Comparison of ENCODE assay signal across 8 mouse cellular contexts in the genomic region with DNA sequence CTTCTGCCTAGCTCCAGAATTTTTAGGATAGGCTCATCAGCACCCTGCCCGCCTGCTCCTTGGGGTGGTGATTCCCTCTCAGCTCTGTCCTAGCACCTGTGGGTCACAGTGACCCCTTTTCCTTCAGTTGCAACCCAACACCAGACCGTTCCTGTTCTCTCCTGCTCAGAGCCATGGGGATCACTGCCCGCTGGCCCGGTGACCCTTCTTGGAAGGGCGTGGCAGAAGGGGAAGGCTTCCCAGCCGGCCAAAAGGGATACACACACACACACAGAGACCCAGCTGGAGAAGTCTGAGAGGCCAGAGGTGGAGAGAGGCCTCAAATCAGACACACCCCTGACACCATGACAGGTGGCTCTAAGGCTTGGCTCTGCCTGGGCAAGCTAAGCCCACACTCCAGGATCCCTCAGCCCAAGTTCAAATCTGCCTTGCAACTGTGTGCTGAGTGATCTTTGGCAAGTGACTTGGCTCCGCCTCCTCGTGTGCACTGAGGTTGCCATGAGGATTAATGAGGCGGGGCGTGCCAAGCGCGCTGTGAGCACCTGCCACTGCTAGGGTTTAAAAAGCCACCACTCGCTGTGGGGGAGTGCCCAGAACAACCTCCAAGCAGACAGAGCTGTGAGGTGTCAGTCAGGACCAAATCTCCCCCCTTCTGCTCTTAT. TPM values are rescaled to one million over a fixed set of nuclear protein-coding genes. Genes with fewer than 3 reads are reported as not detected.
DNase-seq lines count a peak whose midpoint lies in the region; ATAC-seq and TF ChIP-seq lines count a peak whose summit lies in the region.

No protein-coding gene starts in this region.

- no peak for TF ChIP-seq POLR2A in CH12.LX (IDR thresholded peaks at IDR 0.05; ENCODE audit: low read depth, low read length)

- no peaks in the 10 kb centered on the region for H3K9me3 ChIP-seq in heart, embryonic 12.5 days (replicated peaks)
- H3K9me3 ChIP-seq in CH12.LX (replicated peaks; ENCODE audit: low read length), result no peaks in the 10 kb centered on the region
- H3K9me3 ChIP-seq in forebrain, embryonic 15.5 days, result no peaks in the 10 kb centered on the region
- no peaks in the 10 kb centered on the region for H3K9me3 ChIP-seq in midbrain, embryonic 13.5 days

- intact Hi-C loops in heart, postnatal 36 days (cut with DNase I), result no loop called here

- H3K4me3 ChIP-seq in heart, embryonic 12.5 days, result no peak overlapping the region
- H3K4me3 ChIP-seq in CH12.LX (replicated peaks in 1 of 3; ENCODE audit: low read depth in 2 of 3, low read length in 2 of 3, poor library complexity in 1 of 3), result peak overlapping the region in 1 of 3 experiments; percentile 3
- no peak overlapping the region for H3K4me3 ChIP-seq in forebrain, embryonic 15.5 days
- no peak overlapping the region for H3K4me3 ChIP-seq in midbrain, embryonic 13.5 days (replicated peaks)

- no peak overlapping the region for H3K4me2 ChIP-seq in heart, embryonic 12.5 days
- no peak overlapping the region for H3K4me2 ChIP-seq in CH12.LX (ENCODE audit: insufficient read depth, low read depth, poor library complexity, severe bottlenecking)
- H3K4me2 ChIP-seq in forebrain, embryonic 15.5 days (replicated peaks), result 0 out of 2 replicates have a peak overlapping the region, but pooled peaks have one; percentile 2
- no peak overlapping the region for H3K4me2 ChIP-seq in midbrain, embryonic 13.5 days (replicated peaks)

- H3K36me3 ChIP-seq in heart, embryonic 12.5 days, result no peaks in the 10 kb centered on the region
- H3K36me3 ChIP-seq in CH12.LX (replicated peaks in 1 of 2; ENCODE audit: control insufficient read depth in 1 of 2, insufficient read depth in 1 of 2, low read length in 1 of 2), result peaks cover 0 to 9% of the 10 kb centered on the region in 2 experiments
- no peaks in the 10 kb centered on the region for H3K36me3 ChIP-seq in forebrain, embryonic 15.5 days
- no peaks in the 10 kb centered on the region for H3K36me3 ChIP-seq in midbrain, embryonic 13.5 days

- TF ChIP-seq CTCF in CH12.LX (conservative IDR thresholded peaks at IDR 0.05 in 1 of 2, IDR thresholded peaks at IDR 0.05 in 1 of 2; ENCODE audit: low read depth in 2 of 2, low read length in 2 of 2), result no peak

- dilution Hi-C loops in CH12.LX (cut with MboI; ENCODE audit: extremely low pct_ligation_motif_present, extremely low pct_unique_long_range_greater_than_20kb, low sequenced_read_pairs), result no loop called here

- 41% methylated on average over 13 of the region's 13 CpGs for WGBS in heart, embryonic 12.5 days
- 26% methylated on average over 13 of the region's 13 CpGs for WGBS in forebrain, embryonic 15.5 days
- whole genome bisulfite sequencing in midbrain, embryonic 13.5 days, result 22% methylated on average over 13 of the region's 13 CpGs

- peaks cover 63% of the 10 kb centered on the region for H3K79me2 ChIP-seq in CH12.LX (replicated peaks; ENCODE audit: control insufficient read depth, extremely low read depth, insufficient read depth, poor library complexity, severe bottlenecking)

- in situ Hi-C loops in CH12.LX (cut with MboI; ENCODE audit: low pct_ligation_motif_present, low pct_unique_long_range_greater_than_20kb, low sequenced_read_pairs), result loop anchor here (5.0 kb wide), 1 partner anchor 32 kb away; no protein-coding TSS in a partner anchor

- no peaks in the 10 kb centered on the region for H3K27me3 ChIP-seq in heart, embryonic 12.5 days (replicated peaks)
- H3K27me3 ChIP-seq in CH12.LX (replicated peaks), result no peaks in the 10 kb centered on the region
- H3K27me3 ChIP-seq in forebrain, embryonic 15.5 days, result no peaks in the 10 kb centered on the region
- H3K27me3 ChIP-seq in midbrain, embryonic 13.5 days, result no peaks in the 10 kb centered on the region

- no peak overlapping the region for H3K27ac ChIP-seq in heart, embryonic 12.5 days (ENCODE audit: poor library complexity, severe bottlenecking)
- no peak overlapping the region for H3K27ac ChIP-seq in CH12.LX (ENCODE audit: insufficient read depth, low read depth)
- peak overlapping the region; percentile 51 for H3K27ac ChIP-seq in forebrain, embryonic 15.5 days (replicated peaks)
- no peak overlapping the region; the same call in 1 of the 2 replicates for H3K27ac ChIP-seq in midbrain, embryonic 13.5 days

- peaks cover 89% of the 10 kb centered on the region for H3K4me1 ChIP-seq in heart, embryonic 12.5 days (replicated peaks)
- H3K4me1 ChIP-seq in CH12.LX (ENCODE audit: control insufficient read depth in 1 of 2, insufficient read depth in 2 of 2), result peaks cover 55 to 100% of the 10 kb centered on the region in 2 experiments
- H3K4me1 ChIP-seq in forebrain, embryonic 15.5 days, result peaks cover 72% of the 10 kb centered on the region
- peaks cover 83% of the 10 kb centered on the region for H3K4me1 ChIP-seq in midbrain, embryonic 13.5 days (replicated peaks)

- DNase-seq in heart, postnatal 36 days, result no peak
- peak; percentile 76 for DNase-seq in CH12.LX (ENCODE audit: extremely low read depth)
- peak; percentile 84 to 89 for DNase-seq in kidney, adult 8-10 months
- peak; percentile 86 for DNase-seq in thymus, postnatal 0 days (ENCODE audit: low spot score)

- TF ChIP-seq EP300 in CH12.LX (IDR thresholded peaks at IDR 0.05; ENCODE audit: low read length), result no peak

- 0 out of 2 replicates have a peak overlapping the region, but pooled peaks have one; percentile 11 for H3K9ac ChIP-seq in heart, embryonic 12.5 days
- no peak overlapping the region for H3K9ac ChIP-seq in CH12.LX (ENCODE audit: insufficient read depth, low read depth)
- H3K9ac ChIP-seq in forebrain, embryonic 15.5 days (replicated peaks), result no peak overlapping the region
- H3K9ac ChIP-seq in midbrain, embryonic 13.5 days (replicated peaks), result no peak overlapping the region

- no peak for TF ChIP-seq RAD21 in CH12.LX (IDR thresholded peaks at IDR 0.05; ENCODE audit: low read depth, low read length)

- ATAC-seq in heart, embryonic 12.5 days (ENCODE audit: insufficient number of reproducible peaks, low FRiP score), result no peak
- peak; percentile 74 for ATAC-seq in forebrain, embryonic 15.5 days (replicated peaks)
- ATAC-seq in midbrain, embryonic 13.5 days, result peak; percentile 57
- no peak; the same call in 1 of the 2 replicates for ATAC-seq in monocyte, adult 5-6 weeks (replicated peaks; ENCODE audit: insufficient number of reproducible peaks, low FRiP score, low TSS enrichment, poor library complexity, severe bottlenecking)

TF ChIP-seq in CH12.LX, 34 proteins besides CTCF, POLR2A, EP300 and RAD21:
- TF ChIP-seq MEF2A (IDR thresholded peaks at IDR 0.05; ENCODE audit: borderline replicate concordance, low read depth, low read length) (no peak), SMC3 (IDR thresholded peaks at IDR 0.05; ENCODE audit: low read depth, low read length) (no peak), RCOR1 (conservative IDR thresholded peaks at IDR 0.05; ENCODE audit: low read depth, low read length) (no peak), TBP (conservative IDR thresholded peaks at IDR 0.05; ENCODE audit: low read depth, low read length) (no peak), CHD1 (IDR thresholded peaks at IDR 0.05; ENCODE audit: low read depth, low read length) (no peak), ELF1 (IDR thresholded peaks at IDR 0.05; ENCODE audit: low read depth, low read length) (no peak), ZNF384 (IDR thresholded peaks at IDR 0.05; ENCODE audit: low read depth, low read length) (no peak), USF2 (conservative IDR thresholded peaks at IDR 0.05; ENCODE audit: low read depth, low read length) (no peak), NRF1 (IDR thresholded peaks at IDR 0.05; ENCODE audit: low read depth, low read length) (no peak), BHLHE40 (IDR thresholded peaks at IDR 0.05; ENCODE audit: low read depth, low read length) (peak; percentile 92), HCFC1 (IDR thresholded peaks at IDR 0.05; ENCODE audit: low read depth, low read length) (no peak), GABPA (IDR thresholded peaks at IDR 0.05; ENCODE audit: insufficient replicate concordance, low read depth, low read length) (no peak), MYC (IDR thresholded peaks at IDR 0.05; ENCODE audit: low read depth, low read length) (no peak), MXI1 (IDR thresholded peaks at IDR 0.05; ENCODE audit: low read depth, low read length) (0 out of 2 replicates have a peak, but pooled peaks have one; percentile 23), MAZ (IDR thresholded peaks at IDR 0.05; ENCODE audit: low read depth, low read length) (no peak)

RNA-seq across cellular contexts. Expression of a gene that starts 11.7 kb away (rescaled TPM):
- 4.0 and 4.5 TPM in 2 replicates for polyA plus RNA-seq in heart, embryonic 12.5 days (2016; fragmentation: Nextera tagmentation; extraction: Ambion mirVana)
- 10 to 100 TPM; 27.1 to 27.4 TPM for total RNA-seq in heart, postnatal 36 days (2021)
- total RNA-seq in CH12.LX (2012; rRNA removed) (9.8 and 9.9 TPM in 2 replicates), CH12.LX (2014; rRNA removed) (1.2 and 1.6 TPM in 2 replicates)
- 11.0 and 11.8 TPM in 2 replicates for polyA plus RNA-seq in CH12.LX (2012; ENCODE audit: insufficient read length, low read depth)
- 6.8 and 7.5 TPM in 2 replicates for polyA plus RNA-seq in forebrain, embryonic 15.5 days (2015; fragmentation: Nextera tagmentation; extraction: Ambion mirVana)
- polyA plus RNA-seq in midbrain, embryonic 13.5 days (2015; fragmentation: Nextera tagmentation; extraction: Ambion mirVana), result 3.9 and 4.7 TPM in 2 replicates
- 3.1 and 4.2 TPM in 2 replicates for polyA plus RNA-seq in thymus, postnatal 0 days (2015; fragmentation: Nextera tagmentation; extraction: Ambion mirVana)
- 0.29 to 0.39 TPM in 2 of 3 replicates, not detected in the other for total RNA-seq in monocyte, adult 5-6 weeks (2017)

RNA-seq across cellular contexts. Expression of a gene that starts 45.9 kb away (rescaled TPM):
- polyA plus RNA-seq in heart, embryonic 12.5 days (2016; fragmentation: Nextera tagmentation; extraction: Ambion mirVana), result not detected in 2 replicates
- total RNA-seq in heart, postnatal 36 days (2021), result 1 to 10 TPM in 1 of 2 experiments, under 1 TPM in 1; 0.44 to 1.8 TPM
- total RNA-seq in CH12.LX (2012; rRNA removed) (8.4 and 8.7 TPM in 2 replicates), CH12.LX (2014; rRNA removed) (7.3 and 9.8 TPM in 2 replicates)
- 7.9 and 8.1 TPM in 2 replicates for polyA plus RNA-seq in CH12.LX (2012; ENCODE audit: insufficient read length, low read depth)
- 0.11 and 0.23 TPM in 2 replicates for polyA plus RNA-seq in forebrain, embryonic 15.5 days (2015; fragmentation: Nextera tagmentation; extraction: Ambion mirVana)
- 0.27 and 0.50 TPM in 2 replicates for polyA plus RNA-seq in midbrain, embryonic 13.5 days (2015; fragmentation: Nextera tagmentation; extraction: Ambion mirVana)
- polyA plus RNA-seq in thymus, postnatal 0 days (2015; fragmentation: Nextera tagmentation; extraction: Ambion mirVana), result 42.1 and 52.8 TPM in 2 replicates
- total RNA-seq in monocyte, adult 5-6 weeks (2017), result 74.4 to 86.1 TPM (median 81.1 TPM) in 3 replicates

Comparison
In these comparisons a context has a peak if more than half of its experiments do, and no peak if none do; other contexts are left out.
1. ATAC-seq: peak in forebrain, embryonic 15.5 days (single experiment) and midbrain, embryonic 13.5 days (single experiment); none in heart, embryonic 12.5 days (single experiment) and monocyte, adult 5-6 weeks (single experiment).
2. DNase-seq: peak in CH12.LX (single experiment), kidney, adult 8-10 months (2 of 2) and thymus, postnatal 0 days (single experiment); none in heart, postnatal 36 days (0 of 2).